Mouse (Mus musculus) left cerebral cortex, adult 2 months (tissue): ENCODE data around the gene Cfap97d2. TPM values are rescaled to one million over a fixed set of nuclear protein-coding genes. Genes with fewer than 3 reads are reported as not detected.
"Not testable (repeated sequence)": the region's sequence is repeated elsewhere in the genome, so short reads cannot be mapped to it uniquely, and the experiment has no call there.

Source experiments
- DNase-seq, 2 experiments: peaks; one replicate each; pipeline ENCODE4 v3.0.0; 2021 to 2022; ENCODE audit warnings: low spot score in 2 of 2, mixed read lengths in 1 of 2; ENCODE audit errors: extremely low spot score in 1 of 2
- H3K27ac ChIP-seq: fragments of 200-600 bp; 2 replicates; pipeline ENCODE4 v1.8.1; 2022
- H3K4me3 ChIP-seq: fragments of 200-600 bp; 2 replicates; pipeline ENCODE4 v1.8.1; 2022
- CTCF ChIP-seq: fragments of 200-600 bp; IDR thresholded peaks from 2 replicates; pipeline ENCODE4 v1.8.1; 2022; ENCODE audit warnings: antibody characterized with exemption, mild to moderate bottlenecking, moderate library complexity
- intact Hi-C: fragments of 180-260 bp; cut with DNase I; formaldehyde crosslinking; loops from one replicate; pipeline ENCODE4 v1.15.1; 2025
- total RNA-seq, 2 experiments: library from RNA; stranded (reverse); gene quantifications; 2 replicates each; pipeline ENCODE4 v1.2.3; 2021

Gene Cfap97d2
- total RNA-seq, 2 experiments from 2014 or later: 1.0 to 1.4 TPM

- DNase-seq: no peak
- intact Hi-C loops: no loop called here
- Histone ChIP-seq H3K4me3 (no peak overlapping the region), H3K27ac (no peak overlapping the region)
- no peak for TF ChIP-seq CTCF
Observed at GRCm38 (mm10) chr8:13706918-13707317, 1.2 kb downstream of the Cfap97d2 start.

GRCm38 (mm10) chr8:13708514-13708913 is 2.8 kb downstream of the Cfap97d2 start:
- Histone ChIP-seq H3K4me3 (no peak overlapping the region), H3K27ac (no peak overlapping the region)
- TF ChIP-seq CTCF: no peak
- DNase-seq: no peak
- intact Hi-C loops: no loop called here

- no peak for TF ChIP-seq CTCF
- DNase-seq: no peak
- intact Hi-C loops: no loop called here
- Histone ChIP-seq H3K27ac (no peak overlapping the region), H3K4me3 (no peak overlapping the region)
Observed at GRCm38 (mm10) chr8:13718980-13719379, 13.3 kb downstream of the Cfap97d2 start.

GRCm38 (mm10) chr8:13725722-13726121 is 20.0 kb downstream of the Cfap97d2 start:
- peak; percentile 24 to 33 for DNase-seq
- H3K4me3 ChIP-seq: no peak overlapping the region
- TF ChIP-seq CTCF: peak; percentile 80
- intact Hi-C loops: loop anchor here (5.0 kb wide), 2 partner anchors 123 to 173 kb away; no protein-coding TSS in a partner anchor
- H3K27ac ChIP-seq: no peak overlapping the region

- TF ChIP-seq CTCF: no peak
- H3K27ac ChIP-seq: no peak overlapping the region
- DNase-seq: no peak
- intact Hi-C loops: loop anchor here (5.0 kb wide), 2 partner anchors 125 to 175 kb away; no protein-coding TSS in a partner anchor
- H3K4me3 ChIP-seq: no peak overlapping the region
Observed at GRCm38 (mm10) chr8:13727469-13728094, 21.9 kb downstream of the Cfap97d2 start.

- Histone ChIP-seq H3K27ac (peak overlapping the region; percentile 36), H3K4me3 (no peak overlapping the region)
- DNase-seq: peak; percentile 17 to 34
- TF ChIP-seq CTCF: no peak
- intact Hi-C loops: no loop called here
Observed at GRCm38 (mm10) chr8:13740323-13740770, 34.7 kb downstream of the Cfap97d2 start.

- peak overlapping the region; percentile 36; the same call in 1 of the 2 replicates for H3K27ac ChIP-seq
- no peak for TF ChIP-seq CTCF
- intact Hi-C loops: no loop called here
- DNase-seq: no peak
- H3K4me3 ChIP-seq: no peak overlapping the region
Observed at GRCm38 (mm10) chr8:13740817-13741613, 35.3 kb downstream of the Cfap97d2 start.

GRCm38 (mm10) chr8:13746212-13746611 is 40.5 kb downstream of the Cfap97d2 start:
- intact Hi-C loops, H3K4me3 ChIP-seq, H3K27ac ChIP-seq, DNase-seq: not testable (repeated sequence)

GRCm38 (mm10) chr8:13747626-13748025 is 41.9 kb downstream of the Cfap97d2 start:
- TF ChIP-seq CTCF: no peak

GRCm38 (mm10) chr8:13753680-13754079 is 48.0 kb downstream of the Cfap97d2 start:
- DNase-seq: peak; percentile 47 to 61
- Histone ChIP-seq H3K27ac (no peak overlapping the region), H3K4me3 (no peak overlapping the region)
- intact Hi-C loops: loop anchor here (1.0 to 5.0 kb wide), 3 partner anchors 202 to 341 kb away; no protein-coding TSS in a partner anchor
- peak; percentile 84 for TF ChIP-seq CTCF

More at GRCm38 (mm10) chr8:13747626-13748025, 41.9 kb downstream of the Cfap97d2 start:
- DNase-seq: no peak
- H3K4me3 ChIP-seq: no peak overlapping the region
- intact Hi-C loops: no loop called here
- H3K27ac ChIP-seq: no peak overlapping the region

- Histone ChIP-seq H3K4me3 (no peak overlapping the region), H3K27ac (no peak overlapping the region)
- TF ChIP-seq CTCF: no peak
- intact Hi-C loops: no loop called here
- no peak for DNase-seq
Observed at GRCm38 (mm10) chr8:13756480-13756879, 50.8 kb downstream of the Cfap97d2 start.
